Mouse (Mus musculus): ENCODE measurements around the gene Man2a1. TPM values are rescaled to one million over a fixed set of nuclear protein-coding genes. Genes with fewer than 3 reads are reported as not detected.

The Man2a1 gene
- polyA plus RNA-seq (2015; fragmentation: Nextera tagmentation; extraction: Ambion mirVana), result 15.2 and 18.4 TPM in 2 replicates

GRCm38 (mm10) chr17:64600372-64601090, at the start of gene Man2a1:
Gene Man2a1, plus strand, starts transcription at chr17:64600736.

Other genes starting within 250 kb of the Man2a1 start
- gene 4930583I09Rik, start 235.3 kb downstream of the Man2a1 start, polyA plus RNA-seq (2015; fragmentation: Nextera tagmentation; extraction: Ambion mirVana), result not detected in 2 replicates